Mouse (Mus musculus) thymus, adult 2 months (tissue): ENCODE data around the gene Bbs12.

Source experiments
- CTCF ChIP-seq: fragments of 200-500 bp; IDR thresholded peaks from 2 replicates; pipeline ENCODE4 v1.5.1; 2012; ENCODE audit warnings: mild to moderate bottlenecking, control low read depth, low read length, moderate library complexity, borderline replicate concordance; ENCODE audit not compliant: control insufficient read depth, poor library complexity, insufficient read depth; ENCODE audit errors: extremely low read depth
- POLR2A ChIP-seq: fragments of 200-500 bp; IDR thresholded peaks from 2 replicates; pipeline ENCODE4 v1.6.1; 2012; ENCODE audit warnings: mild to moderate bottlenecking, low read length, control low read depth, moderate library complexity; ENCODE audit not compliant: control insufficient read depth, poor library complexity, insufficient read depth; ENCODE audit errors: extremely low read depth

DNA sequence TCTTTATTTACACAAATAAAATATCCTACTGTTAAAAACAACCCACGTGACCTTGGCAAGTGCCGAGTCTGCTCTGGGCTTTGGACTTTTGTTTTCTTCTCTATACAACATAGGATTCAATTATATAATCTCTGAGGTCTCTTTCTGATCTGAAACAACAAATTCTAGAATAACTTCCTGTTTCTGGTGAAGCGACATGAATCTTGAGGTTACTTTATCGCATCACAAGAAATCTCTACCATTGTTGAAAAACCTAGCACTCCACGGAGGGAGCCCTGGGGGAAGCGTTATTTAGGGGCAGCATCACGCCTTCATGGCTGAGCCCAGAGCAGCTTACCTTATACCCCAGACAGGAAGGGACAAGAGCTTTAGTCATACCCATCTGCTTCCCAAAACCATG lies 39.3 kb upstream of the Bbs12 start:
- no peak for TF ChIP-seq CTCF
- TF ChIP-seq POLR2A: no peak
